Mouse (Mus musculus): ENCODE measurements around the gene Gm9958. TPM values are rescaled to one million over a fixed set of nuclear protein-coding genes. Genes with fewer than 3 reads are reported as not detected.

Gene Gm9958
- polyA plus RNA-seq, 2 experiments: 3.8 to 6.2 TPM

DNA sequence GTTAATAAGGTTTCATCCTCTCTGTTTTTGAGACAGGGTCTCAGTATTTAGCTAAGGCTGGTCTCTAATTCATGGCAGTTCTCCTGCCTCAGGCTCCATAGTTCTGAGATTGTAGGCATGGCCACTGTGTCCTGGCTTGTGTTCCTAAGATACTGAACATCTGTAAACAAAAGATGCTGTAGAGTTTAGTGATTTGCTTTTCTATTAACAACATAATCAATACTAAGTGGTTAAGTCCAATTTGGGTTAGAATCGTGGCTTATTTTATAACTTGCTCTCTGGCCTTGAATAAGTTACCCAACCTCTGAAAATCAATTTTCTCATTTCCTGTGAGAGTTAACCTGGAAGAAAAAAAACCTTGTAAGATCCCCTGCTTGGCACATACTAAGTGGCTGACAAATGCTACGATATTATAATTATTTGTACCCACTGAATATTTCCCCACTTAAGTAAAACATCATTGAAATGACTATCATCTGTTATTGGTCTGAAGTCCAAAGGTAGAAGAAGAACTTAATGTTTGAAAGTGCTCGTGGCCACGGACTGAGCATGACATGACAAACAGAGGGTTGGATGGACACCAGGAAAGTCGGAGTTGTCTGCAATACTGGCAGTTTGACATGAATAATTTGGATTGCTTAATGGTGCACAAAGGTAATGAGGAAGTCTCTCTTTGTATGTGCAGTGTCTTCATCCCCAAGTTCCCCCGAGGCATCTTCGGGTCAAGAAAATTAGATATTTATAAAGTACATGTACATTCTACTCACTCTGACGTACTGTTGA lies 47.3 kb downstream of the Gm9958 start:
- no peak overlapping the region for H3K9ac ChIP-seq (ENCODE audit: low read depth, low read length, severe bottlenecking)
- no peaks in the 10 kb centered on the region for H3K27me3 ChIP-seq (ENCODE audit: control insufficient read depth, insufficient read depth, low read length)
- H3K4me1 ChIP-seq (ENCODE audit: control insufficient read depth, insufficient read depth, low read length): no peaks in the 10 kb centered on the region
- no peak overlapping the region for H3K4me2 ChIP-seq (replicated peaks; ENCODE audit: low read depth, low read length, severe bottlenecking)
- no peaks in the 10 kb centered on the region for H3K36me3 ChIP-seq (ENCODE audit: control insufficient read depth, insufficient read depth, low read length)
- DNase-seq (ENCODE audit: low spot score) (no peak), ATAC-seq (ENCODE audit: low FRiP score, low read depth) (no peak)
- WGBS: 82% methylated on average over 8 of the region's 8 CpGs
- no peak overlapping the region for H3K4me3 ChIP-seq (replicated peaks; ENCODE audit: low read length)
- H3K9me3 ChIP-seq (ENCODE audit: control insufficient read depth, low read length): no peaks in the 10 kb centered on the region
- no peak for TF ChIP-seq POLR2A (IDR thresholded peaks at IDR 0.05; ENCODE audit: borderline replicate concordance, extremely low read depth, insufficient read depth, insufficient read length)
- no peak overlapping the region for H3K27ac ChIP-seq (replicated peaks; ENCODE audit: low read depth, low read length)

DNA sequence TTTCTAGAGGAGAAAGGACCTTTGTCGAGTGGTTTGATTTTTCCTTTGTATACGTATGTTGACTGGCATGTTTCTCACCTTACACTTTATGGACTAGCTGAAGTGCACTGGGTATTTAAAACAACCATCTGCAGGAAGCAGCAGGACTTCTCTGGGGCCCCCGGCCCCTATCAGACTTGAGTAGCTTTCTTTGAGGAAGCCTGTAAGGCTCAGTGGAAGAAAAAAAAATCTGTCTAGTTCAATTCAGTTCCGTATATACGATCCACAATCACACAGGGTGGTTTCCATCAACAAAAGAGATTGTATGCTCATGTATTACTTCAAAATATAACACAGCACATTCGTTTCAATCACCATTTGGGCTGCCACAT lies 47.9 kb downstream of the Gm9958 start:
- ATAC-seq (ENCODE audit: low FRiP score, low read depth) (no peak), DNase-seq (ENCODE audit: low spot score) (no peak)
- Histone ChIP-seq H3K4me3 (replicated peaks; ENCODE audit: low read length) (no peak overlapping the region), H3K27me3 (ENCODE audit: control insufficient read depth, insufficient read depth, low read length) (no peaks in the 10 kb centered on the region), H3K9me3 (ENCODE audit: control insufficient read depth, low read length) (no peaks in the 10 kb centered on the region), H3K9ac (ENCODE audit: low read depth, low read length, severe bottlenecking) (no peak overlapping the region), H3K4me2 (replicated peaks; ENCODE audit: low read depth, low read length, severe bottlenecking) (no peak overlapping the region), H3K4me1 (ENCODE audit: control insufficient read depth, insufficient read depth, low read length) (no peaks in the 10 kb centered on the region), H3K27ac (replicated peaks; ENCODE audit: low read depth, low read length) (no peak overlapping the region), H3K36me3 (ENCODE audit: control insufficient read depth, insufficient read depth, low read length) (no peaks in the 10 kb centered on the region)
- 39% methylated on average over 6 of the region's 6 CpGs for WGBS
- no peak for TF ChIP-seq POLR2A (IDR thresholded peaks at IDR 0.05; ENCODE audit: borderline replicate concordance, extremely low read depth, insufficient read depth, insufficient read length)

Other genes with a start within 250 kb of the Gm9958 start
- 28.6 and 35.4 TPM in 2 replicates for gene Cox18, start 143.2 kb upstream of the Gm9958 start, polyA plus RNA-seq (2012; rRNA removed)
- 32.9 and 34.3 TPM in 2 replicates for gene Cox18, start 143.2 kb upstream of the Gm9958 start, polyA plus RNA-seq (2014; fragmentation: Nextera tagmentation; extraction: Ambion mirVana)
- gene Ankrd17, start 627 bp upstream of the Gm9958 start, polyA plus RNA-seq (2012; rRNA removed): 54.4 and 58.8 TPM in 2 replicates
- 34.9 and 38.2 TPM in 2 replicates for gene Ankrd17, start 627 bp upstream of the Gm9958 start, polyA plus RNA-seq (2014; fragmentation: Nextera tagmentation; extraction: Ambion mirVana)
- gene Alb, start 93.7 kb downstream of the Gm9958 start, polyA plus RNA-seq (2012; rRNA removed): 1.3 and 6.9 TPM in 2 replicates
- gene Alb, start 93.7 kb downstream of the Gm9958 start, polyA plus RNA-seq (2014; fragmentation: Nextera tagmentation; extraction: Ambion mirVana): 0.66 and 0.73 TPM in 2 replicates
- 39.3 and 47.5 TPM in 2 replicates for gene Afp, start 123.5 kb downstream of the Gm9958 start, polyA plus RNA-seq (2012; rRNA removed)
- gene Afp, start 123.5 kb downstream of the Gm9958 start, polyA plus RNA-seq (2014; fragmentation: Nextera tagmentation; extraction: Ambion mirVana): 0.58 TPM in 1 of 2 replicates, not detected in the other
- gene Afm, start 151.7 kb downstream of the Gm9958 start, polyA plus RNA-seq (2012; rRNA removed): not detected in 2 replicates
- not detected in 2 replicates for gene Afm, start 151.7 kb downstream of the Gm9958 start, polyA plus RNA-seq (2014; fragmentation: Nextera tagmentation; extraction: Ambion mirVana)
- gene 5830473C10Rik, start 193.9 kb downstream of the Gm9958 start, polyA plus RNA-seq (2012; rRNA removed): 0.03 TPM in 1 of 2 replicates, not detected in the other
- not detected in 2 replicates for gene 5830473C10Rik, start 193.9 kb downstream of the Gm9958 start, polyA plus RNA-seq (2014; fragmentation: Nextera tagmentation; extraction: Ambion mirVana)